ENCODE assay signal across 14 mouse cellular contexts in the genomic region with DNA sequence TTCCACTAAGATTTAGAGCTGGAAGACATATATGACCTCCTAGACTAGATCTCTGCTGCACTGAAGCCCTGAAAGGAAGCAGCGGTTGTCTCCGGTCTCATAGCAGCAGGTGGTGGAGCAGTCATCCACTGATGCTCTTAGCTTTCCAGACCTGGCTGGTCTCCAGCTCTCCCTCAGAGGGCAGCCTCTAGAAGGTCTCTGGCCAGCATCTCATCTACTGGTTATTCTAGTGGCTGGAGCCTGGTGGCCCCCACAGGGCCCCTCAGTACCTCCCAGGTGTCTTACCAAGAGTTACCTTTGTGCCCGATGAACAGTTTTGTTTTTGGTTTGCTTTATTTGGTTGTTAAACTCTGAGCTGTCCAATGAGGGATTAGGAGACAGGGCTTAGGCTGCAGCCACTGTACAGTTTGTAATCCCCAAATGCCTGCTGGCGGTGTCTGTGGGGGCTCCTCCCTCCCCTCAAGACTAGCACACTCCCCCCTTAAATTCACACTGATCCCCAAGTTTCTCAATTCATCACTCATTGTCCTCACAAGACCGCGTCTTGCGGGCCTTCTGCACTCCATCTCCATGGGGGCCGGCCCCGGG. TPM values are rescaled to one million over a fixed set of nuclear protein-coding genes. Genes with fewer than 3 reads are reported as not detected.
DNase-seq lines count a peak whose midpoint lies in the region; ATAC-seq and TF ChIP-seq lines count a peak whose summit lies in the region.
"Had no signal": no experiment of that assay in that cellular context is flagged by ENCODE, and none has a peak within 500 bp of the region (broad histone marks: within the 10 kb centered on the region; RNA-seq: fewer than 3 reads in every experiment).

No protein-coding gene starts in this region.

- H3K4me3 ChIP-seq in forebrain, embryonic 10.5 days: no peak overlapping the region
- H3K4me3 ChIP-seq in forebrain, postnatal 0 days (ENCODE audit: low read depth, low read length): no peak overlapping the region
- no peak overlapping the region for H3K4me3 ChIP-seq in forebrain, embryonic 12.5 days (replicated peaks)
- H3K4me3 ChIP-seq in midbrain, embryonic 14.5 days (replicated peaks; ENCODE audit: low read depth, low read length): no peak overlapping the region
- H3K4me3 ChIP-seq: heart, adult 2 months; limb, embryonic 15.5 days; lung, embryonic 15.5 days had no signal

- peaks cover 95% of the 10 kb centered on the region for H3K4me1 ChIP-seq in forebrain, embryonic 10.5 days
- peaks cover 11% of the 10 kb centered on the region for H3K4me1 ChIP-seq in forebrain, postnatal 0 days (ENCODE audit: insufficient read depth)
- peaks cover 78% of the 10 kb centered on the region for H3K4me1 ChIP-seq in forebrain, embryonic 12.5 days
- H3K4me1 ChIP-seq in midbrain, embryonic 14.5 days (ENCODE audit: control insufficient read depth, insufficient read depth, low read length): peaks cover 61% of the 10 kb centered on the region

- WGBS in forebrain, embryonic 10.5 days: 61% methylated on average over 9 of the region's 9 CpGs
- WGBS in forebrain, postnatal 0 days: 54% methylated on average over 9 of the region's 9 CpGs
- WGBS in forebrain, embryonic 12.5 days: 49% methylated on average over 9 of the region's 9 CpGs
- 34% methylated on average over 9 of the region's 9 CpGs for WGBS in midbrain, embryonic 14.5 days

- no peaks in the 10 kb centered on the region for H3K36me3 ChIP-seq in forebrain, embryonic 10.5 days (replicated peaks)
- H3K36me3 ChIP-seq in forebrain, postnatal 0 days (ENCODE audit: insufficient read depth): 0 out of 2 replicates have a peak, but pooled peaks cover 10% of the 10 kb centered on the region
- no peaks in the 10 kb centered on the region for H3K36me3 ChIP-seq in forebrain, embryonic 12.5 days (replicated peaks)
- H3K36me3 ChIP-seq in midbrain, embryonic 14.5 days (ENCODE audit: control insufficient read depth, insufficient read depth, low read length): 0 out of 2 replicates have a peak, but pooled peaks cover 3% of the 10 kb centered on the region
- H3K36me3 ChIP-seq: G1E; limb, embryonic 15.5 days; lung, embryonic 15.5 days had no signal

- H3K4me2 ChIP-seq in forebrain, postnatal 0 days (ENCODE audit: low read depth): no peak overlapping the region
- H3K4me2 ChIP-seq in forebrain, embryonic 12.5 days: no peak overlapping the region
- no peak overlapping the region for H3K4me2 ChIP-seq in midbrain, embryonic 14.5 days (ENCODE audit: low read length)
- H3K4me2 ChIP-seq: limb, embryonic 15.5 days; lung, embryonic 15.5 days had no signal

- peak overlapping the region; percentile 76 for H3K27ac ChIP-seq in forebrain, embryonic 10.5 days
- H3K27ac ChIP-seq in forebrain, postnatal 0 days (ENCODE audit: low read depth, low read length): no peak overlapping the region
- H3K27ac ChIP-seq in forebrain, embryonic 12.5 days: peak overlapping the region; percentile 83; the same call in 1 of the 2 replicates
- H3K27ac ChIP-seq in midbrain, embryonic 14.5 days (replicated peaks; ENCODE audit: low read depth, low read length): no peak overlapping the region
- H3K27ac ChIP-seq: heart, adult 2 months; limb, embryonic 15.5 days had no signal

- DNase-seq in forebrain, embryonic 10.5 days (ENCODE audit: extremely low spot score, low spot score): no peak
- no peak for DNase-seq in forebrain, postnatal 0 days
- DNase-seq in cerebellum, adult 11-12 months: peak; percentile 83
- peak; percentile 60 for DNase-seq in midbrain, embryonic 14.5 days
- DNase-seq in adrenal gland, postnatal 4 days (ENCODE audit: low spot score in 2 of 2): no peak
- no peak for DNase-seq in adrenal gland, postnatal 10 days
- DNase-seq: heart, adult 2 months; heart, postnatal 4 days; thymus, adult 2 months had no signal

- no peak for TF ChIP-seq CTCF in forebrain, postnatal 0 days (IDR thresholded peaks at IDR 0.05; ENCODE audit: low read depth)

- ATAC-seq in forebrain, postnatal 0 days: no peak
- no peak for ATAC-seq in forebrain, embryonic 12.5 days (ENCODE audit: low FRiP score)
- ATAC-seq in midbrain, embryonic 14.5 days (ENCODE audit: low FRiP score, low TSS enrichment): no peak
- ATAC-seq in monocyte, adult 5-6 weeks (replicated peaks; ENCODE audit: insufficient number of reproducible peaks, low FRiP score, low TSS enrichment, poor library complexity, severe bottlenecking): no peak

- peaks cover 38% of the 10 kb centered on the region for H3K27me3 ChIP-seq in forebrain, embryonic 10.5 days (ENCODE audit: poor library complexity, severe bottlenecking)
- no peaks in the 10 kb centered on the region for H3K27me3 ChIP-seq in forebrain, postnatal 0 days (ENCODE audit: insufficient read depth, low read length)
- peaks cover 6% of the 10 kb centered on the region; the same call in 1 of the 2 replicates for H3K27me3 ChIP-seq in forebrain, embryonic 12.5 days
- no peaks in the 10 kb centered on the region for H3K27me3 ChIP-seq in midbrain, embryonic 14.5 days (ENCODE audit: control insufficient read depth, insufficient read depth, low read length)
- H3K27me3 ChIP-seq: limb, embryonic 15.5 days; lung, embryonic 15.5 days had no signal

- no peak overlapping the region for H3K9ac ChIP-seq in forebrain, postnatal 0 days
- no peak overlapping the region for H3K9ac ChIP-seq in forebrain, embryonic 12.5 days
- H3K9ac ChIP-seq in midbrain, embryonic 14.5 days (replicated peaks; ENCODE audit: low read length): no peak overlapping the region
- H3K9ac ChIP-seq: limb, embryonic 15.5 days; lung, embryonic 15.5 days had no signal

- no peaks in the 10 kb centered on the region for H3K9me3 ChIP-seq in forebrain, embryonic 10.5 days
- H3K9me3 ChIP-seq in forebrain, postnatal 0 days (ENCODE audit: low read length): no peaks in the 10 kb centered on the region
- no peaks in the 10 kb centered on the region for H3K9me3 ChIP-seq in forebrain, embryonic 12.5 days
- H3K9me3 ChIP-seq in midbrain, embryonic 14.5 days (ENCODE audit: control insufficient read depth, low read length): no peaks in the 10 kb centered on the region
- H3K9me3 ChIP-seq: G1E; limb, embryonic 15.5 days; lung, embryonic 15.5 days had no signal

RNA-seq across cellular contexts. Expression of gene A3galt2, which starts 34.0 kb away (rescaled TPM):
- 0.07 and 0.17 TPM in 2 replicates for polyA plus RNA-seq in forebrain, embryonic 10.5 days (2016; fragmentation: Nextera tagmentation; extraction: Ambion mirVana)
- total RNA-seq in forebrain, postnatal 0 days (2014; rRNA removed): 0.52 and 0.92 TPM in 2 replicates
- 0.05 and 0.16 TPM in 2 replicates for polyA plus RNA-seq in forebrain, postnatal 0 days (2015; fragmentation: Nextera tagmentation; extraction: Ambion mirVana)
- 0.38 and 0.57 TPM in 2 replicates for polyA plus RNA-seq in forebrain, embryonic 12.5 days (2016; fragmentation: Nextera tagmentation; extraction: Ambion mirVana)
- 0.47 and 0.74 TPM in 2 replicates for polyA plus RNA-seq in midbrain, embryonic 14.5 days (2014; fragmentation: Nextera tagmentation; extraction: Ambion mirVana)
- total RNA-seq in adrenal gland, postnatal 4 days (2021): under 1 TPM; 0.34 to 0.70 TPM
- 0.19 to 0.57 TPM in 2 of 3 replicates, not detected in the other for total RNA-seq in monocyte, adult 5-6 weeks (2017)
- total RNA-seq in adrenal gland, postnatal 10 days (2021): under 1 TPM; 0.12 TPM
- polyA plus RNA-seq: G1E had no signal

Comparison
In these comparisons a context has a peak if more than half of its experiments do, and no peak if none do; other contexts are left out.
1. H3K27ac ChIP-seq: peak in forebrain, embryonic 10.5 days (single experiment) and forebrain, embryonic 12.5 days (single experiment); none in forebrain, postnatal 0 days (single experiment) and midbrain, embryonic 14.5 days (single experiment).
2. DNase-seq: peak in cerebellum, adult 11-12 months (single experiment) and midbrain, embryonic 14.5 days (single experiment); none in forebrain, embryonic 10.5 days (single experiment), forebrain, postnatal 0 days (single experiment), adrenal gland, postnatal 4 days (0 of 2) and adrenal gland, postnatal 10 days (single experiment).